Mouse (Mus musculus): ENCODE data around the gene Nrxn2.

The Nrxn2 gene

DNA sequence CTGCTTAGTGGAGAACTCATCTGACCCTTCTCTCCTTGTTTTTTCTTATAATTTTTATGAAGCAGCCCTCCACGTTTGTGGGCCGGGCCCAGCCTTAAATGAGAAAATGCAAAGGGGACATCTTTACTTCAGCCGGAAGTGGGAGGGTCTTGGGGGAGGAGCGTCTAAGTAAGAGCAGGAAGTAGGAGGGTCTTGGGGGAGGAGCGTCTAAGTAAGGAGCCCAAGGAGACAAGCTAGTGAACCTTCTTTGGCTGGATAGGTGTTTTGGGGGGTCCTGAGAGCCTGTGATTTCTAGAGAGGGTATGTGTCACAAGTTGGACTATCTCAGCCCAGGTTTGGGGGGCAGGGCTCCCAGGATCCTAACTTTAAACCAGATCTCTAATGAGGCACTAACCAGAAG is 96.9 kb downstream of the Nrxn2 start:
- CTCF ChIA-PET, result interaction anchor here (0.7 kb wide), 1 partner anchor 129 kb away, joined by 3 read pairs; no protein-coding TSS in a partner anchor

DNA sequence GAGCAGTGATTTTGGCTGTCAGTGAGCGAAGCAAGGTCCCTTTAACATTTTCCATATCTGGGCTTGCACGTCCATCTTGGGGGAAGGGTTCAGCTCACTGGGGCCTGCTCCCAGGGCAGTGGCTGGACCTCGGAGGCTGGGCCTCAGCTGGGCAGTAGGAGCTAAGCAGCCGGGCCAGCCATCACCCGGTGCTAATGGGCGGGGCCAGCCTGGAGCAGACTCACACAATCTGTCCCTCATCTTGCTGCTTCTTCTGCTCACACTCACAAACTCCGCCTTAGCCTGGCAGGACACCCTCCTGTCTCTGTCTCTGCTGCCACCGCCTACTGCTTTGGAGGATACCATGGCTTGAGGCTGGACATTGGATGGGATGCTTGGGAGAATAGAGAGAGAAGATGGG is 97.6 kb downstream of the Nrxn2 start:
- CTCF ChIA-PET, result no interaction called here

DNA sequence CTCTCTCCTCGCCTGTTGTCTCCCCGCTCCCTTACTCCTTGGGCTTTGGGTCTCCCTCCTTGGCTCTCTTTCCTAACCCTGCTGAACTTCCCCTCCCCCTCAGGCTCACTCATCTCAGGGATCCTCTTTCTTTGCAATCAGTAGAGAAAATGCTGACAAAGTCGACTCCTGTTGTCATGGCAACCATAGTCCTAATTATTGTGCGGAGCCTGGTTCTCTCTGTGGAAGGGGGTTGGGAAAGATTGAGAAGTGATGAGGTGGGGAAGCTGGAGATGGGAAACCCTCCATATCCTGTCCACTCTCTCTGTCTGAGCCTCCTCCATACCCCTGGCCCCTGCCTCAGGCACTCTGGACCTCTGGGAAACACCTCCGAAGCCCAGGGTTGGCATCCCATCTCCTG is 100.1 kb downstream of the Nrxn2 start:
- CTCF ChIA-PET, result no interaction called here

GRCm38 (mm10) chr19:6519483-6519882 is 101.0 kb downstream of the Nrxn2 start:
- CTCF ChIA-PET, result no interaction called here

- CTCF ChIA-PET, result no interaction called here
Measured at GRCm38 (mm10) chr19:6521630-6522029, 103.1 kb downstream of the Nrxn2 start.

DNA sequence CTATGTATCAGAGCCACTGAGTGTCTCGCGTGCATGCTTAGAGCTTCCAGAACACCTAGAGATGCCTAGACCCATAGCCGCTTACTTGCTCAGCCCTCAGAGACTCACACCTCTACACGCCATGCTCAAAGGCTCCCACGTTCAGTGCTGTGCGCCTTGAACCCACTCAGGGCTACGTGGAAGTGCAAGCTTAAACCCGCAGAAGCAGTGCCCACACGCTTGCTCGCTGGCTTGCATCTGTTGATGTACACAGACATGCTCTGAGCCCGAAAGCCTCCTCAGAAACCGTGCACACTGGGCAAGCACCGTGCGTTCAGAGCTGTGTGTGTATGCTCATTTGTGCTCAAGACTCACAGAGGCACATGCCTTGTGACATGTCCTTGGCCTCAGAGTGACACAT is 103.8 kb downstream of the Nrxn2 start:
- CTCF ChIA-PET, result no interaction called here

DNA sequence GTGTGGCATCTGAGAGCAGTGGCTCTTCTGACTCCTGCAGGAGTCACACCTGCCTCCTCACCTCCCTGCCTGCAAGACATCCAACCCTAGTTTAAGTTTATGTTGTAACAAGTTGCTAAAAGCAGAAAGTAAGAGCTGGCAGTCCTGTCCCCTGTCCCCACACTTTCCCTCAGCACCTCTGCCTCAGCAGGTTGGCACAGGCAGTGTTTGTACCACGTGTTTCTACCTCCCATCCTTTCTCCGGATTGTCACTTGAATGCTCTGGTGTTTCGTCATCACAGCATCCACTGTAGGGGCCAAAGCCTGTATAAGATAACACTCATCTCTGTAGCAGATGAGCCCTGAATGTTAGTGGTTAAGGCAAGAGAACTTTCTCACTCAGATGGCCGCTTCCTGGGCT is 106.5 kb downstream of the Nrxn2 start:
- CTCF ChIA-PET, result no interaction called here

- CTCF ChIA-PET, result no interaction called here
Measured at GRCm38 (mm10) chr19:6526010-6526409, 107.5 kb downstream of the Nrxn2 start.

DNA sequence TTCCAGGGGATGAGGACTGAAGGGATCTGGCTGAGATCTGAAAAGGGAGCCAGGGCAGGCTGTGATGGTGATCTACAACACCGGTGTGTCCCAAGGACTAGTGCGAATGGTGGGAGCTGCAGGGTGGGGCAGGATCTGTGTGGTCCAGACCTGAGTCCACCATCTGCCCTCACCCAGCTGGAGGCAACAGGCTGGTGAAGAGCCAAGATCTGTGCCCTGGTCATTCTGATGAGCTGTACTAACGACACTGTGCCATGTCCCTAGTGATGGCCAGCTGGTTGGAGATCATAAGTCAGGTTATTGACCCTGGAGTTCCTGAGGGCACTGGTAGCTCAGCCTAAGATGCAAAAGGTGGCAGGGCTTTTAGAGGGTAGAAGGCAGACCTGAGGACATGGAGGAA is 108.9 kb downstream of the Nrxn2 start:
- CTCF ChIA-PET, result no interaction called here

DNA sequence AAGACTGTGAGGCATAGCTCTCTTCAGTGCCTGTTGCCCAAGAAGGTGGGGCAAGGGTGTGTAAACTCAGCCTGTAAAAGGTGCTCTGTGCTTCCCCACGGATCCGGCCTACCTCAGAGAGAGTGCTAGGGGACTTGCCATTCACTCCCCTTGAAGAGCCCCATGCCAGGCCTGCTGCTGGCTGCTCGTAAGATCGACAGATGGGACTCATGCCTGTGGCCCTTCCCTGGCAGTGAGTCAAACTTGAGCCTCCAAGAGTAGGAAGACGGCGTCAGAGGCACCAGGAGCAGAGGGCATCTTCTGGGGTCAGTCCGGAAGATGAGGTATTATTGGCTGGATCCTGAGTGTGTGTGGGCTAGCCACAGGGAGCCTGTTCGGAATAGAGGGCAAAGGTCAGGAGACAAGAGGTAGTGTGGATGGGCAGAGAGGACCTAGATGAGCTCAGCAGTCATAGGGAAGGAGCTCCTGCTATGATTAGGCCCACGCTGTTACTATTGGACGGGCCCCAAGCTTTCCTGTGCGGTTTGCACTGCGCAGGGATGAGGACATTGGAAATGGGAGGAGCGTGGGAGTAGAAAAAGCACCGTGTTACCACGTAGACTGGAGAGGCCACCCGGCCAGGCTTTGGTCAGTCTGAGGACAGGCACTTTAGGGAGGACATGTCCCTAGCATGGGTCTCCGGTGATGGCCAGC is 109.5 kb downstream of the Nrxn2 start:
- CTCF ChIA-PET, result interaction anchor here (0.5 kb wide), 1 partner anchor 19 kb away, joined by 3 read pairs; no protein-coding TSS in a partner anchor

DNA sequence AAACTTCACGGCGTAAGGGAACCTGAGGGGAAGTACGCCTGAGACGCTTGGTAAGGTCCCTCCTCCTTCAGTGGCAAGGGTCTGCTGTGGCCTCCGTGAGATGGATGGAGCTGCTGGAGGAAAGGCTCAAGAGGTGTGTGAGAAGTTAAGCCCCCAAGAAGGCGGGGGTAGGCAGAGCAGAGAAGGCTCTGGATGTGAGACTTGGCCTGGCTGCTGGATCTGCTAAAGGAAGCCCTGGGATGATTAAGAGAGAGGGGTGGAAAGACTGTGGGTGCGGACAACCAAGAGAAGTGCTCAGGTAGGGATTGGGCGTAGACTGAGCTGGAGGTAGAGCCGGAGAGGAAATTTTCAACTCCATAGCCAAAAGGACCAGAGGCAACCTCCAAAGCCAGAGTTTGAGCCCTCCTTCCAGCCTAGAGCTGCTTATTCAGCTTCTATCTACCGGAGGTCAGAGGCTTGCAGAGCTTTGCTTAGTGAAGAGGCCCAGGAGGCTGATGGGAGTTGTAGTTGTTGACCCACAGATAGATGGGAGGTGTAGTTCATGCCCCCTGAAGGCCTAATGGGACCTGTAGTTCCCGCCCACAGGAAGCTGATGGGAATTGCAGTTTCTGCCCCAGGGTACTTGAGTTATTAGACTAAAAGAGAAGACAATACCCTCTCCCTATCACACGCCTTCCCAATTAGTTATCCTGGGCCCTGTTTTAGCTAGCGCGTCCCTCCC is 110.9 kb downstream of the Nrxn2 start:
- CTCF ChIA-PET, result interaction anchor here (0.6 kb wide), 1 partner anchor 115 kb away, joined by 3 read pairs; no protein-coding TSS in a partner anchor

- CTCF ChIA-PET, result interaction anchor here (0.6 kb wide), 1 partner anchor 116 kb away, joined by 3 read pairs; no protein-coding TSS in a partner anchor
Measured at GRCm38 (mm10) chr19:6530359-6530758, 111.8 kb downstream of the Nrxn2 start.

DNA sequence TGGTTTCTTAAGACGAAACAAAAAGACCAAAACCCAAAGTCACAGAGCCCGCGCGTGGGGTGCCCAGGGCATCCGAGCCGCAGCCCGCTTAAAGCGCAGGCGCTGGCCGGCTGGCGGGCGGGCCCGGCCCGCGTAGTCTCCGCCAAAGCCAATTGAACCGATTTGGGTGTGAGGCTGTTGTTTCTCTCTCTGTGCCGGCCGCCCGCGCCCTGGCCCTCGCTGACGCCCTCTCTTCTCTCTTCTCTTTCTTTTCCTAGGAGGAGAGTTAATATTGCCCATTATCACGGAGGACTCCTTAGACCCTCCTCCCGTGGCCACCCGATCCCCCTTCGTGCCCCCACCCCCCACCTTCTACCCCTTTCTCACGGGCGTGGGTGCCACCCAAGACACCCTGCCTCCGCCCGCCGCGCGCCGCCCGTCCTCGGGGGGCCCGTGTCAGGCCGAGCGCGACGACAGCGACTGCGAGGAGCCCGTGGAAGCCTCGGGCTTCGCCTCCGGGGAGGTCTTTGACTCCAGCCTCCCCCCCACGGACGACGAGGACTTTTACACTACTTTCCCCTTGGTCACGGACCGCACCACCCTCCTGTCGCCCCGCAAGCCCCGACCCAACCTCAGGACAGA is 112.6 kb downstream of the Nrxn2 start:
- CTCF ChIA-PET, result no interaction called here

DNA sequence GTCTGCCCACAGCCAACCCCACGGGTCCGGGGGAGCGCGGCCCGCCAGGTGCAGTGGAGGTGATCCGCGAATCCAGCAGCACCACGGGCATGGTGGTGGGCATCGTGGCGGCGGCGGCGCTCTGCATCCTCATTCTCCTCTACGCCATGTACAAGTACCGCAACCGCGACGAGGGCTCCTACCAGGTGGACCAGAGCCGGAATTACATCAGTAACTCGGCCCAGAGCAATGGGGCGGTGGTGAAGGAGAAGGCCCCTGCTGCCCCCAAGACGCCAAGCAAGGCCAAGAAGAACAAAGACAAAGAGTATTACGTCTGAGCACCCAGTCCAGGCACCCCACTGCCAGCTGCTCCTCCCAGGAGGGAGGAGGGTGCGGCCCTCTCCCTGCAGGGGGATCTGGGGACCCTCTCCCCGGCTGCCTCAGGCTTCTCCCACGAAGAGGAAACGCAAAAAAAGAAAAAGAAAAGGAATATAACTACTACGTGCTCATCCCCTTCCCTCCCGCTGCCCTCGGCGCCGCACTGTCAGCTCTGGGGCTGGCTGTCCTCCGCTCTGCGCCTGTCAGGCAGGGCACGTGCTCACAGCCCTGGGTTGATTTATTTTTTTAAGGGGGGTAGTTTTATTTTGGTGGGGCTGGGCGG is 113.4 kb downstream of the Nrxn2 start:
- CTCF ChIA-PET, result no interaction called here

DNA sequence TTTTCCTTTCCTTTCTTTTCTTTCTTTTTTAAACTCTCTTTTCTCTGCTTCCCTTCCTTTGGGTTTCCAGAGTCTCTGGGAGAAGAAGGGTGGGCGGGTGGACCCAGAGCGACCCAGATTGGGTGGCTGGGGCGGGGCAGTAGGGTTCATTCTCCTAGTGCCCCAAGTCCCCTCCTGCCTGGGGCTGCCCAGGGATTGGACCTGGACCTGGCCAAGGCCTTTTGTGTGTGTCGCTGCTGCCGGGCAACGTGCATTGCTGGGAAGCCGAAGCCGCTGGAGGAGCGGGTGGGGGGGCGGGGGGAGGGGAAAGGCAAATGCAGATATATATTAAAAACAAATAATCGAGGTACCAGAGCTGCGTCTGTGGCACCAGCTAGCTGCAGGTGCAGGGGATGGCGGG is 114.1 kb downstream of the Nrxn2 start:
- CTCF ChIA-PET, result no interaction called here

DNA sequence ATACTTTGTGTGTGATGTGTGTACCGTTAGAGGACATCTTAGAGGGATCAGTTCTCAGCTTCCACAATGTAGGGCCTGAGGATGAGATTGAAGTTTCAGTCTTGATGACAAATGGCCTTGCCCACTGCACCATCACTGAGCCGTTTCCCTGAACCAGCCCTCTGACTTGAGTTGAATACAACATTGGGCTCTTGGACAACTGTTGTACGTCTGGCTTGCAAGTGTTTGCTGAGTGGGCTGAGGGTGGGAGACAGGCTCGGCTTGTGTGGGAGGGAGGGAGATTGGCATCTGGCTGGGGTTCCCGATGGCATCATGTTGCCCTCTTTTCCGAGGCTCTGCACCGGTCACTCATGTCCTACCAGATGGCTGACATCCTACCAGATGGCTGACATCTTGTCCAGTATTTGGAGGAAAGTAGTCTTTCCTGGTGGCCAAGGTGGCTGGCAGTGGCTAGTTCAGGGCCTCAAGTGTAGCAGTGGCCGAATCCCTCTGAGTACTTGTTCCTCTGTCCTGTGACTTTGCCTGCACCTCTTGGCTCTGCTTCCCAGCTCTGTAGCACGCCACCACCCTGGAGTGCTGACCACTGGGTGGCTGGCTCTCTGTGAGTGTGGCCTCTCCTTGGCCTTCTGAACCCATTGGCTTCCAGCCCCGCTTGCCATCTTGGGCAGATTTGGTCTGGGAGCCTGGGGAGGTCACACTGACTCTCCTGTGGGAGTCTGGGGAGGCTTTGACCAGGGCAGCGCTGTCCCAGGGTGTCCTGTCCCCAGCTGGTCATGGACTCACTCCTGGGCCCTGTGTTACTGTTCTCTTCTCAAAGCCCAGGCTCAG is 115.0 kb downstream of the Nrxn2 start:
- CTCF ChIA-PET, result no interaction called here

DNA sequence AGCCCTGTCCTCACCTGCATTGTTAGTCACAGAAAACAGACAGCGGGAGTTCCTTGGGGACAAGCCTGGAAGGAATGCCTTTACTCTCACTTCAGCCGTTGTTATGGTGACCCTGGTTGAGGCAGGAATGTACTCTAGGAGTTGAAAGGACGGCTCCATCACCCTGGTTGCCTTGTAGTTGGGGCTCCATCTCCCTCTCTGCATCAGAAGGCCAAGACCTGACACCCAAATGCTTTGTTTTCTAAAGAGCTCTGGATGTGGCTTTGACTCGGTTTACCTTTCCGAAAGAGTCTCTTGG is 115.5 kb downstream of the Nrxn2 start:
- CTCF ChIA-PET, result no interaction called here

DNA sequence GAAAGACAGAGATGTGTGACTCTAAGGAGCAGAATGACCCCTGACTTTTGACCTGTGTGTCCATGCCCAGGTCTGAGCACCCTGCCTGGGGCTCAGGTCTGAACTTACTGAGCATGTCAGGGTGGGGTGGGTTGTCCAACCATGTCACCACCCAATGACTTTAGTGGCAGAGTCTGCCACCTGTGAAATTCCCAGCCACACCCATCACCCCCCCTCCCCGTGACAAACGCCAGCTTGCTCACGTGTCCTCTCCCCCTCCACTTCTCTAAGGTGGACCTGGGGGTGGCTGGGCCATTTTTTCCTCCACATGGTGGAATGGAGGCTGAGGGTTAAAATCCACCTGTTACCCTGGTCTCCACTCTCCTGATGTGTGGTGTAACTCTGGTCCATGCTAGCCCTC is 117.7 kb downstream of the Nrxn2 start:
- CTCF ChIA-PET, result no interaction called here

GRCm38 (mm10) chr19:6536696-6537095 is 118.2 kb downstream of the Nrxn2 start:
- CTCF ChIA-PET, result no interaction called here

DNA sequence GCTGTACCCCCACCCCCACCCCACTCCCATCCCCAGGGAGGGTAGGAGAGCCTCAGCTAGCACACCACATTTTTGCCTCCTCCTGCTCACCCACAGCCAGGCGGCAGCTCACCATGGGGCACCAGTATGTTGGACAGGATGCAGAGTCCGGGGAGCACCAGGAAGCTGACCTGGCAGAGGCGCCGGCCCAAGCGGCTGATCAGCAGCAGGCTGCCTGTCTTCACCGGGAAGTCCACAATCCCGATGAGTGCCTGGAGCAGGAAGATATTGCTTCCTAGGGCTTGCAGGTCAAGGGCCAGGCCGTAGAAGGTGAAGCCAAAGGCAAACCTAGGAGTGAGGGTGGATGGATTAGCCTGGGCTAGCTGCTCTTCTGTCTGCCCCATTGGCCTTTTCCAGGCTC is 119.0 kb downstream of the Nrxn2 start:
- CTCF ChIA-PET, result no interaction called here

GRCm38 (mm10) chr19:6538546-6538945 is 120.0 kb downstream of the Nrxn2 start:
- CTCF ChIA-PET, result no interaction called here

GRCm38 (mm10) chr19:6539592-6539991 is 121.1 kb downstream of the Nrxn2 start:
- CTCF ChIA-PET, result no interaction called here

Measured in spleen, embryonic (tissue).